Mouse (Mus musculus): ENCODE data around the gene Sdc1. TPM values are rescaled to one million over a fixed set of nuclear protein-coding genes. Genes with fewer than 3 reads are reported as not detected.

Gene Sdc1
- total RNA-seq, 2 experiments from 2014 or later = 30.2 to 30.8 TPM

DNA sequence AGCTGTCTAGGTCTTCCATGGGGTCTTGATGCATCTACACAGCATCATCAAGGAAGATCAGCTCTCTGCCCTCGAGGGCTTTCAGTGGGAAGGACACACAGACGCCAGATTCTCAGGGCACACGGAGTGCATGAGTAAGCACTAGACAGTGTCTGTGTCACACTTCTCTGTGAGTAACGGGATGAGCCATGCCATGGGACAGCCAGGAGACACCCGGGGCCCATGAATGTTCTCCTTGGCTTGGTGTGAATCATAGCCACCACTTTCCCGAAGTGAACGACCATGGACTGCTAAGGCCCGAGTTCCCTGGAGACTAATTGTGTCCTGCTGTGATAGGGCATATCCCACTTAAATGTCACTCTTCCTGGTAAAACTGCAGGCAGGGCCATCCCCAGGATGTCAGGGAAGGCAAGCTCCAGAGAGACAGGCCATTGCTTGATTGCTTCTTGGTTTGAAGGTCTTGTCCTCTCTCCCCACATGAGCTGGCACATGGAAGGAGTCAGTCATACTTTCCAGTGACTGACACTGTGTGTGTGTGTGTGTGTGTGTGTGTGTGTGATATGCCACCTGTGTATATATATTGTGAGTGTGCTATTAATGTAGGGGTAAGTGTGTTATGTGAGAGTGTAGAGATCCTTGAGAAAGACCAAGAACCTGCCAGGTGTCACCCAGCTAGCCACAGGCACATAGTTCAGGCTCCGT lies 56.0 kb downstream of the Sdc1 start:
- no peak for DNase-seq

DNA sequence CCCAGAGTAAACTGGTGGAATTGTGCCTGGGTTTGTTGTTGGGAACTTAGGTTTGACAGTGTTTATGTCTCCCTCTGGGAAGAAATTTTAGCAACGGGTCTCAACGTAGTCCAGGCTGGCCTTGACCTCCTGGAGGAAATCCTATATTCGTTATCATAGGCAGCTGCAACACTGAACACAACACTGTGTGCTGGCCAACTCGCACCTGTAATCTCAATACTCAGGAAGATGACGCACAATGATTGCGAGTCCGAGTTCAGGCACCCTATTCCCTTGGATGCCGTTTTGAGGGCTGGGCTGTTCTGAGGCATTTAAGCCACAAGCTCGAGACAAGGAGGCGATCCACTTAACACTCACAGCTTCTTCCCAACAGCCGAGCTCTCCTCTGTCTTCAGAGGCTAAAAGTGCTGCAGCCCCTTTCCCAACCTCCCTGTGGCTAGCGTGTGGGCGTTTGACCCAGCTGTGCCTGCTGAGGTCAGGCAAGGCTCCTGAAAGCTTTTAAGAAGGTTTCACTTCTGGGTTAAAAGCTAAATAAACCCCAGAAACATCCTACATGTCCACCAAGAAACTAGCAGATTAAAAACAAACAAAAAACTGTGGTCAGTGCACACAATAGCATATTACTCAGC lies 58.0 kb downstream of the Sdc1 start:
- DNase-seq = no peak

DNA sequence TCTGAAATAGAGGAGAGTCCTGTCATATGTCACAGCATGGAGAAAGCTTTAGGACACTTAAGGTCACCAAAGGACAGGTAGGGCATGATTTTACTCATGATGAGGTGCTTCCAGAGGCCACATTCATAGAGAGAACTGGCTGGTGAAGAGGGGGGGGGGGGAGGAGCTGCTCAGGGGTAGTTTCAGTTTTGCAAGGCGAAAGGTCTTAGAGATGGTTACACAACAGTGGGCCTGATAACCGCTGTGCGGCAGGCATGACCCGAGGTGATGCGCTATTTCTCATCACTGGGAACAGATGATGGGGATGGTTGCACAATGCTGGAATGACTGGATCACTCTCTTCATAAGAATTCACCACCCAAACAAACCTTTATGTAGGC lies 58.5 kb downstream of the Sdc1 start:
- no peak for DNase-seq

DNA sequence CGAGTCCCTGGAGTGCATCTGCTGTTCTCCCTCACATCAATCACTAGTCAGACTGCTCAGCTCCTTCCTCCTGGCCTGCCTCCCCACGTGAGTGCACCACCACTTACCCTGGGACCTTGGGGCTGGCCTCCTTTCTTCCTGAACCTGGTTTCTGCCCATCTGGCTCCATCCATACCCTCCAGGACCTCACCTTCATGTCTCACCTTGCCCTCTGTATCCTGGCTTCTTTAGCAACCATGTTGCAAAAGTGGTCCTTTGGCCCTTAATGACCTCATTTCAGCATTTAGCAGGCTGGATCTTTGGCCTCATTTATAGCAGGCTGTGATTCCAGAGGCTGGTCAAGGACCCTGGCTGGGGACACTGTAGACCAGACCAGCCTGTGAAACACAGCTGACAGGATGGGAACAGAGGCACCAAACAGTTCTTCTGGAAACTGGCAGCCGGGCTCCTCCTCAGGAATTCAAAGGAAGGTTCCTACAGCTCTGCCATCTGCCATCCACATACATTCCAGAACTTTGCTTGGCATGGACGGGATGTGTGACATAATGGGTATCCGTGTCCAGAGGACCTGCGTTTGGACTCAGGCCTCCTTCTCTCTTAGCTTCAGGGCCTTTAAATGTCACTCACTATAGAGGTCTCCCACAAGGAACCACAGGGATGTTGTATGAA lies 60.0 kb downstream of the Sdc1 start:
- no peak for DNase-seq

DNA sequence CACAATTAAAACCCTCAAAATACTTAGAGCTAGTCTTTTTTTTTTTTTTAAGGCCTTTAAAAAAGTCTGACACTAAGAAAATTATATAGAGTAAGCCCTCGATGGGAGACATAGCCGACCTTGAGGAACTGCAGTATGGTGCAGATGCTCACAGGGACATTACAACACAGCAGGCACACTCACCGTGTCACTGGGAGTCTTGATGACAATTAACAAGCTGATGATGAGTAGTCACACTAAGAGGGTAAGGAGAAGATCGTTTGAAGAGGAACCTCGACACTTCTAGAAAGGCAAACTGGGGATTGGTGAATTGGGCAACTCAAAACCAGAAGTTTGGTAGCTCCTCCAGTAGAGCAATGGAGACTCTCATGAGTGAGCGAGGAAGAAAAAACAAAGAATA lies 60.6 kb downstream of the Sdc1 start:
- DNase-seq = no peak

DNA sequence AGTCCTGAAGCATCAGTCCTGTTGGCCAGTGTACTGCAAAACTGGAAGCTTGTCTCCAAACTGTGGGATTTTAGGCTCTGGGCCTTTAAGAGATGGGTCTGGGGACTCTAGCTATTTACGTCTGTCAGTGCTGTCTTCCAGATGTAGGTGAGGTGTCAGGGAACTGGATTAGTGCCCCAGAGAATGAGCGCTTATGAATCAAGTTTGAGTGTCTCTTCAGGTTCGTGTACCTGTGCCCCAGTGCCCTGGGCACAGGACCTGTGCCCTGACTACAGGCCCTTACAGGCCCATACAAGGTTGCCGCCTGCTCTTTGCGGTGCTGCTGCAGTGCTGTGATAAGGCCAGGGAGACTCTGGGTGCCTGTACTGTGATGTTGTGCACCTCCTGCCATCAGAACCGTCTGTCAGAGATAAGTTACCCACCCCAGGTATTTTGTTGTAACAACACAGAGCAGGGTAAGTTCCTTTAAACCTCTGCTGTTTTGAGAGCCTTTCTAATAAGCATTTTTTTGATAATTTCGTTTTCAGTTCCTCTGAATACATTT lies 69.7 kb downstream of the Sdc1 start:
- DNase-seq = no peak

DNA sequence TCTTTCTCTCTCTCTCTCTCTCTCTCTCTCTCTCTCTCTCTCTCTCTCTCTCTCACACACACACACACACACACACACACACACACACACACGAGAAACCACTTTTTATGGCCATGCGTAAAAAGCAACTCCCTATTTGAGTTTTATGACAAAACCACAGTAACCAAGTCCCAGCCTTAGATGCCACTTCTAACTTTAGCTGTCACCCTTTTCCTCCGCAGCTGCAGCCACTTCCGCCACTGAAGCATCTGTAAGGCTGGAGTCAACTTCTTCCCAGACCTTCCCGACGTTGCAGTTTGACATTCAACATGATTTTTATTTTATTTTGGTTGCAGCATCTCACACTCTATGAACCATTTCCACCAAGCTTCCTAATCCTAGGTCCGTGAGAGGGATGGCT lies 71.6 kb downstream of the Sdc1 start:
- DNase-seq = no peak

Other genes starting within 250 kb of the Sdc1 start
- not detected for gene Slc7a15, start 172.3 kb upstream of the Sdc1 start, total RNA-seq (2021)
- 100 to 1,000 TPM; 156 to 159 TPM for gene Pum2, start 97.2 kb upstream of the Sdc1 start, total RNA-seq (2021)
- gene Laptm4a, start 150.3 kb downstream of the Sdc1 start, total RNA-seq (2021) = 100 to 1,000 TPM; 358 to 362 TPM
- under 1 TPM in 1 of 2 experiments, not detected in 1; 0.09 TPM for gene Matn3, start 176.6 kb downstream of the Sdc1 start, total RNA-seq (2021)
- gene Wdr35, start 202.6 kb downstream of the Sdc1 start, total RNA-seq (2021) = 10 to 100 TPM; 14.9 to 16.7 TPM

Data from heart, postnatal 4 days (tissue).